Mouse (Mus musculus) liver, embryonic 14.5 days (tissue): Measurements from ENCODE around the gene Tcte1.

Experiments used
- CTCF ChIP-seq: IDR thresholded peaks from 2 replicates; pipeline ENCODE4 v1.5.1; 2016; ENCODE audit warnings: antibody characterized with exemption, low read depth, control low read depth
- EP300 ChIP-seq: IDR thresholded peaks from 2 replicates; pipeline ENCODE4 v1.6.1; 2016; ENCODE audit warnings: antibody characterized with exemption, low read depth

DNA sequence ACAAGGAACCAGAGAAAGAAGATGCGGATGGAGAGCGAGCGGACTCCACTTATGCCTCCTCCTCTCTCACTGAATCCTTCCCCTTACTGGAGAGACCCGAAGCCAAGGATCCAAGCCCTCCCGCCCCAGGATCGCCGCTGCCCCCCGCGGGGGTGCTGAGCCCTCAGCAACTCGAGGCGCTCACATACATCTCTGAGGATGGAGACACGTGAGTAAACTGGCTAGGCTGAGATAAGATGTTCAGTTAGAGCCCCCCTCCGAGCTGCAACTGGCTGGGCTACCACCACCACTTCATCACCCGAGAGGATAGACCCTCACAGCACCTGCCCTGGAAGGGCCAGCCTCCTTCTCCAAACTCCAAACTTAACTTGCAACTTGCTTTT lies 32.9 kb downstream of the Tcte1 start:
- TF ChIP-seq CTCF (no peak), EP300 (no peak)
